Mouse (Mus musculus) retina, postnatal 7 days (tissue): Measurements from ENCODE around the gene Fam107b.
A peak's percentile ranks its signal among the peaks of the same experiment; 100 is the strongest.

Experiments used
- DNase-seq: peaks from one replicate; pipeline ENCODE4 v3.0.0-alpha.2; 2012; ENCODE audit warnings: low read depth, low spot score

Gene Fam107b

DNA sequence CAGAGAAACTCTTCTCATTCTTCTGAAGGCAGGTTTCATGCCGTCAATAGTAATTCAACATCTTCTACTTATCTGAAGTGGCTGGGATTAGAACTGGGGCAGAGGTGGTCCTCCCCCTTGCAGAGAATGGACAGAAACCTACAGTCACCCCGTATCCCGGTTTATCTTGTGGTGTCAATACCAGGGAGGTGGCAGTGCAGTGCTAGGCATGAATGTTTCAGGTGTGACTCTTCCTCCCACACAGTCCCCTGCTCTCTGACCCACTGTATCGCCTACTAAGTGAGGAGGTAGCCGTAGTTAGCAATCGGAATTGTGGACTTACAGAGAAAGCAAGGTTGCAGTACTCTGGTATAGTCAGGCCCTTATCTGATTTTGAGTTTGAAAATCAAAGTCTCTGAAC, 201.2 kb downstream of the Fam107b start:
- no peak for DNase-seq

DNA sequence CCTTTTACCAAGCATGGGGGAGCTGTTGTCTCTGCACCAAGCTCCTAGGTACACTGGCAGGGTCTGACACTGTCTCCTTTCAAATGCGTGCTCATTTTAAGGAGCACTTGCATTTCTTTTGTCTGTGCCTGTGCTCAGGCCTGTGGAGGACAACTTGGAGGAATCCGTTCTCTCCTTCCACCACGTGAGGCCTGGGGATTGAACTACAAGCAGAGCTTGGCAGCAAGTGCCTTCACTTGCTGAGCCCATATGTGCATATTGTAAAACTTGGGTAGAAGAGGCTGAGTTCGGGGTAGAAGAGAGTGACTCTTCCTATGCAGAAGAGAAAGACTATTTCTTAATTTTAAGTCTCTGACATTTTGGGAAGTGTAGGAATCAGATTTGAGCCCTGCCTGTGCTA, 202.8 kb downstream of the Fam107b start:
- no peak for DNase-seq

DNA sequence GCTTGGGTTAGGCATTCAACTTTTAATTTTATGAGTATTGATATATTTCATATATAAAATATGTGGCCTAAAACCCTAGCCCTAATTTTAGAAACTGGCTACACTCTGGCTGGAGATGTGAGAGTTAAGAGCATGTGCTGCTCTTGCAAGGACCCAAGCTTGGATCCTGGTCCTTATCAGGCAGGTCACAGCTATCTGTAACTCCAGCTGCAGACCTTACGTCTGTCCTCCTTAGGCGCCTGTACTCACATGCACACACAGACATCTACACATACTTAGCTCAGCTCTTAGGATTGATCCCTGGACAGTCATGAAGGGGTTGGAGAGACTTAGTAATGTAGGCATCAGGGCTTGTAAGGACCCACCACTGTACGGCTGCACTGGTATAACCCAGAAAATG, 205.3 kb downstream of the Fam107b start:
- DNase-seq: no peak

DNA sequence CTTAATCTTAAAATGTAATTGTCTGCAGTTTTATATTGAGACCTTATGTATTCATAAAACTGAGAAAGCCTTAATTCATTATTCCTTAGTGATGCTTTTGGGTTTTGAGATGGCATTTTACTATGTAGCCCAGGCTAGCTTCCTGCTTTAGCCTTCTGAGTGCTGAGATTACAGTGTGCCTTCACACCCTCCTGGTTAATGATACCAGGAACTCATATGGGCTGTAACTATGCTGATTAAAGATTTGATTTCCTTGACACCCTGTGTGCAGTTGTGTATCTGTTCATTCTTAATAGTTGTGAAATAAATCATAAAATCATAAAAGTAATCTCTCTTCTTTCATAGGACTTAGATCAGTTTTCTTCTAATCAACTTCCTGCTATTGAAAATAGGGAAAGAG, 205.8 kb downstream of the Fam107b start:
- no peak for DNase-seq

DNA sequence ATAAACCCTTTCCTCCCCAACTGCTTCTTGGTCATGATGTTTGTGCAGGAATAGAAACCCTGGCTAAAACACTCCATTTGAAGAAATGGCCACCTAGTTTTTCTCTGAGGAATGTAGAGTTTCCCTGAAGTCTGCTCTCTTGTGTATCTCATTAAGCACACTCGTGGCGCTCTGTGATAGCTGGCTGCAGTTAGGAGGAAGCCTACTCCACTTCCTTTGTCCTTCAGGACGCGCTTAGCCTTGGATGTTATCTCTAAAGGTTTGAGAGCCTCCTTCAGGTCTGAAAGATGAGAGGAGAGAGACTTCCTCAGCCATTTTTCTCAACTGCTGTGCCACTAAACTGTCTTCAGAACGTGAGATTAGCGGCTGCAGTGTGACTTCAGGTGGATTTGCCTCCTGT, 207.4 kb downstream of the Fam107b start:
- DNase-seq: no peak

DNA sequence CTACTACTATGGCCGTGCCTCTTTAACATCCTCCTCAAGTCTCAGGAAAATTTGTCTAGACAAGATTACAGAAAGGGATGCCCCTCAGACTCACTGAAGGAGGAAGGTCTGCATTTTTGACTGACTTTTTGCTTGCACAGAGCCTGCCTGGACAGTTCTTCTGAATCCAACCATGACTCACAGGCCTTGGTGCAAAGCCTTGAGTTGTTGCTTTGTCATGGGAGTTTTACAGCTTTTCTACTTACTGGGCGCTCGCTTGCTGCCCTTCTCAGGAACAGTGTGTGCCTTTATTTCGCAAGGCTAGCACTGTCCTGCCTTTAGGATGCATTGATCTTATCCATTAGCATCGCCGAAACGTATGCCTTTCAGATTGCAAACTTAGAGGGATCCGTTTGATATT, 215.3 kb downstream of the Fam107b start:
- DNase-seq: no peak

DNA sequence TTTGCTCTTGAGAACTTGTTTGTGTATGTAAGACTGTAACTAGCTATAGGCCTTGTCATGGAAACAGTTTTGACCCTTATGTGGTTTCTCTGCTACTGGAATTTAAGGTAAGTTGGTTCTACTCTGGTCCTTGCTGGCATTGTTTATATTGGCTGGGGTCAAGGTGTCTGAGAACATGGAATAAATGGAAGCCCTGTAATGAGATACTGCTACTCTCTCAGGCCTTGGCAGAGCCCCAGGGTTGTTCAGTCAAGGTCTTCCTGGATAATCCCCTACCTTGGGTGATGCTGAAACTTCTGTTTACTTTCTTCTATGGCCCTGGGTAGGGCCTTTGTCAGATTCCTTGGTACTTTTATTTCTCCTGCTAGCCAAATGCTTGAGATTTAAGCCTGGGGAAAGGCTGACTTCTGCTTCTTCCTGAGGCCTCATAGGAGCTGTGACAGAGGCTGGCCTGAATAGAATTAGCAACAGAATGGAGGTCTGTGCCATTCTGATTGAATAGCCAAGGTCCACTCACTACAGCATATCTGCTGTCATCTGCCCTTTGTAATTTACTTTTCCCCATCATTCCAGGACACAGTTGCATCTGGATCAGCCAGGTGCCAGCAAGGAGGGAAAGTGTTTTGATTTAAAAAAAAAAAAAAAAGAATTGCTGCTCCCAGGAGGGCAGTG, 217.6 kb downstream of the Fam107b start:
- DNase-seq: no peak

DNA sequence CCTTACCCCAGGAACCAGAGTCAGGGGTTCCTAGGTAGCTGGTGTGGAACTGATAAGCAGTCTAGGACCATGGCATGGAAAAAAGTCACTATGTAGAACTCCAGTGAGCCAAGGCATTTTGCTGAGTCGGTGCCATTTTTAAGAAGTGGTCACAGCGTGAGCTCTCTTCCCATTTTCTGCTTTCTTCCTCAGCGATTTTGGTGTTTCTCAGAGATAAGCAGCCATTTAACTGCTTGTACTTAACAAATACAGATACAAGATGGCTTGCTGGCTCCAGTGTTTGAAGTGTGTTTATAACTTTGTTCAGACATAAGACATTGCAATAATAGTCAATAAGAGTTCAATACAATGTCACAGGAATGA, 218.1 kb downstream of the Fam107b start:
- no peak for DNase-seq

DNA sequence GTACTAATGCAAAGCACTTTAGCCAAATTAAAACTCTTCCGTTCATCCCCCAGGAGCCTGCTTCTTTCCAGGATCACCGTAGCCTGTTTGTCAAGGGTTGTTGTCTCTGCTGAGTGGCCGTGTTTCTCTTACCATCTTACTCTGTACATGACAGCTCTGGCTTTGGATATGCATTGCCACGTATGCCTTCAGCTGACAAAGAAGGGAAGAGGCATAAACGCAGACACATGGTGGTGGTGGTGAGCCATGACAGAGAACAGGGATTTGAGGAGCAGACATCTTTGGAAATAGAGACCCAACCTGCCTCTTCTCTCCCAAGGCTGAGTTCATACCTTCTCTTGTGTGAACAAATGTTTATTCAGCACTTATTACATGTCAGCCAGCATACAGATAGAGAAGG, 226.3 kb downstream of the Fam107b start:
- DNase-seq: no peak

DNA sequence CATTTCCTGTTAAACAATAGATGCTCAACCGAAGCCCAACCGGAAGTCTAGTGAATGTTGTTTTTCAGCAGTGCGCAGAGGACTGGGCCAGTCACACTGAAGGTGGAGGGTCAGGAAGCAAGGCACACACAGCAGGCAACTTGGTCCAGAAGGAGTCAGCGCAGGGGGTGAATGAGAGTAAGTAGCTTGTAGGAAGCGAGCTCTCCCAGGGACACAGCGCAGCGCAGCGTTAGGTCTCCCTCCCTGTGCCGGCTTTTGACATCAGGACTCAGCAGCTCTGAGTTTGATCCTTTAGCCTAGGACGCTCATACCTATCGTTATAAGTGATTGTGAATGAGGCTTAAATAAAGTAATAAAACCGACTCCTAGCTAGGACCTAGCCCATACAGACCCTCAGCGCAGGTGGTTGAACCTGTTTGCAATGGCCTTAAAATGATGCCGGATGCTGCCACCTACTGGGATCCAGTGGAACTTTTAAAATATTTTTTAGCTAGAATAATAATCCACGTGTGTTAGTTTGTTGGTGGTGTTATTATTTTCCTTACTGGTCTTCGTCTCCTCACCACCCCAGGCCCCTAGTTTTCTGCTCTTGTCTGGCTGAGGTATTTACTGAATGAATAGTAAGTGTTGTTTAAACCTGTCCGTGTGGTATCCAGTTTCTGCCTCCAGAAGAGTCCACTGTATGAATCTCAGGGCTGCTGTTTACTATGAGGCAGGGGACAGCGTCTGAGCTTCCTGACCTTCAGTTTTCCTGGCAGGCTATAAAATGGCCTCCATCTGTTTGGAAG, 229.7 kb downstream of the Fam107b start:
- peak; percentile 43 for DNase-seq

DNA sequence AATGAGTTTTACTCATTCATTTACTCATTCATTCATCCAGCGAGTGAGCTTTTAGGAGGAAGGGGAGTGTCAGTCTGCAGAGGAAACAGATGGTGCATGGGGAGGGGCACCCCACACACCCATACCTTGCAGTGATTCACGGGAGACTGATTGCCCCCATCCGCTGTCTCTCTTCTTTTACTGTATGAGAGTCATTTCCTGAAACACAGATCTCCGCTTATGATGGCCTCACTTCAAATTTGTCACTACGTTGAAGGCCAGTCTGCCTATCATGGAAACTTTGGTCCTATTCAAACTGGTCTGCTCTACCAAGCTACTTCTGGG, 230.2 kb downstream of the Fam107b start:
- no peak for DNase-seq

DNA sequence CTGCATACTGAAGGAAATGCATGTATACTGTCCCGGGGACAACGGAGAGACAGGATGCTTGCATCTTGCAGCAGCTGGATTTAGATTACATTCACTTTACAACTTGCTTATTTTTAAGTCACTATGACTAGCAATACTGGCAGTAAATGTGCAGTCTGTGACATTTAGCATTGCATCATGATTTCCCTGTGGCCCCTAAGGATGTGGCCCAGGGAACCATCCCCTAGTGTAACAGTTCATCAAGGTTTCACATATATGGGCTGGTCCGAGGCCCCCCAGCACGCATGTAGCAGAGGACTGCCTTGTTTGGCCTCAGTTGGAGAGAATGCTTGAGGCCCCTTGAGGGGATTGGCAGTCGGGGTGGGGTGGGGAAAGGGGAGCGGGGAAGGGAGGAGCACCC, 235.5 kb downstream of the Fam107b start:
- no peak for DNase-seq

DNA sequence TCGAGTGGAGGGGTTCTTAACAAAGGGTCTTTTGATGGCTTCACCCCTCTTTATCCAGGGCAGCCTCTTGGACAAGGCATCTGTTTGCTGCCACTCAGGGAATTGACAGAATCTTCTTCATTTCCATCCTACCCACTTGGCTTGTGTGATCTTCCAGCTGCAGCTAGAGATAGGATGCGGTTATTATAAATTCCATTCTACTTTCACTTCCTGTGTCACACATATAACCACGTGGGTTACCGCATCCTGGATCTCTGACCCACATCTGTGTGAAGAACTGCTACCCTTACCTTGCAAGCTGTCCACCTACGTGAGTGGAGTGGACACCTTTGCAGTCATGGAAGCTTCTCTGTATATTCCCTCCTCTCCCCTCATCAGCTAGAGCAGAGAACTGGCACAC, 240.0 kb downstream of the Fam107b start:
- no peak for DNase-seq

DNA sequence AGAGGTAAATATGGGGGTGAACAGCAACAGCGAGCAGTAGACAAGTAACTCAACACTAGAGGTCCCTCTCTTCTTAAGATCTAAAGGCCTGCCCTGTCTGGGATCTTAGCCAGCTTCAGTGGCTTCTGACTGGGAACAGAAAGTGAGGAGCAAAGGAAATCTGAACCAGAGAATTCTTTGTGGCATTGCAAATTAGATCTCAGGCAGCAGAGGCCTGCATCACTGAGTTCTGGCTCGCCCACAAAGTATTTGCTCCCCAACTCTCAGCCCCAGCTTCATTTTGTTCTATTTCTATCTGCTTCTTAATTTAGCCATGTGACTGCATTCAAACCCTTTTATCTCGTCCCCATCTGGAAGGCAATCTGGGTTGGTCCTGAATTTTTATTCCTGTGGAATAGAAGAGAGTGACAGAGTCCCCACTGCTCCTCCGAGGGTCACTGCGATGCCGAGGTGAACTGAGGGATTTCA, 245.9 kb downstream of the Fam107b start:
- DNase-seq: no peak

DNA sequence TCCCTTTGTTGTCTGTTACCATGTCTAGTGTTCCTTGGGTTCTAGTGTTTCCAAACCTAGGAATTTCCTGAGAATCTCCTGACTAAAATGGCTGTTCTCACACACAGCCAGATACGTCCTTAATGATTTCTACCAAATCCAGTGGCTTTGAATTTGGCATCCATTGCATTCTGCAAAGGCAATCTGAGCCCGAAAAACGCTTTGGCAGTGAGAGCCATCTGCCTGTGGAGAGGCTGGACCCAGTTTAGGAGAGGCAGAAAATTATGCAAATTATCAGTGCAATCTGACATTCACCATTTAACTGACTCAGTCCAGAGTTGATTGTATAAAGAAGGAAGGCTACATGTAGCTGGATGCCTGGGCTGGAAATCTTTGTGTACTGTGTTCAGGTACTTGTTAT, 247.3 kb downstream of the Fam107b start:
- DNase-seq: no peak

DNA sequence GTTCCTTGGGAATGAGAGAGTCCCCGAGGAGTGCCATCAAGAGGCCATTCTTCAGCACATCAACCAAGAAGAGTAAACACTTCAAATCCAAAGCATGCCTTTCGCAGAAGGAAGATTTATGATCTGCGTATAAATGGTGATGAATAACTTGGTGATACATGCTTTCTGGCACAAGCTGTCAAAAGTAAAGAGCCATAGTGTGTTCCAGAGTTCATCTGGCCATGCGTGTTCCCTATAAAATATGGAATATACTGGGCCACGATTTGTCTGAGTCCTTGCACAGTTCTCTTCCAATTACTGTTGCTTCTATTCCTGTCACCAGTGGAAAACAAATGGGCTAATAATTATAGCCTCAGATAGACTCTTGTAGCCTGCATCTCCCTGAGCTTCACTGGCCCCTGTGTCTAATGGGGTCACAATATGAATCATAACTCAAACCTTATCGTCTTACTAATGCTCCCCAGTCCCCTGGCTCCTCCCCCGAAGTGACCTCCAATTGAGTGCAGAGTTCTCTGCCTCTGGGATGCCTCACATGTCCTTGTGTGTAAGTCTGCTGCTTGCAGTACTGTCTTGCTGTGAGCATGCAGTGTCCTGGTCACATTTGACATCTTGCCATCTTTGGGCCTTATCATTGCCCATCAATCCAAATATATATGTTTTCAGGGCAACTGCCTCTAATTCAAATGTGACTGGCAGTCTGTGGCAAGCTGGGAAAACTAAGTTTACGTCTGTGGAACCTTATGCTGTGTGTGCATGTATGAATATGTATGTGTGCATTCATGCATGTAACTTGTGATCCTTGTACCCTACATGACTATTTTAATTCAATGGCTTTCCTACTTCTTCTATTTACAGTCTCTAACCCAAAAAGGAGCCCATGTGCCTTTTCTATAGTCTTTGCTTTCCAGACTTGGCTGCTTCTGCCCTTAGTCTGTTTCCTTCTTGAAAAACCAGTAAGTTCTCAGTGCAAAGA, 252.5 kb downstream of the Fam107b start:
- DNase-seq: no peak
